Comparison of ENCODE assay signal across 12 mouse cellular contexts in genomic region chr2:144003544-144003943, GRCm38 (mm10). TPM values are rescaled to one million over a fixed set of nuclear protein-coding genes. Genes with fewer than 3 reads are reported as not detected.
A peak's percentile ranks its signal among the peaks of the same experiment; 100 is the strongest.
DNase-seq lines count a peak whose midpoint lies in the region; ATAC-seq lines count a peak whose summit lies in the region.
"Had no signal": no experiment of that assay in that cellular context is flagged by ENCODE, and none has a peak within 500 bp of the region (broad histone marks: within the 10 kb centered on the region; RNA-seq: fewer than 3 reads in every experiment).

No protein-coding gene starts in this region.

- H3K27ac ChIP-seq in lung, embryonic 16.5 days (ENCODE audit: low read length): no peak overlapping the region
- H3K27ac ChIP-seq in limb, embryonic 10.5 days: no peak overlapping the region
- H3K27ac ChIP-seq: forebrain, embryonic 10.5 days had no signal

- WGBS in lung, embryonic 16.5 days: 23% methylated on average over 2 of the region's 2 CpGs
- 86% methylated on average over 2 of the region's 2 CpGs for WGBS in limb, embryonic 10.5 days

- H3K36me3 ChIP-seq in lung, embryonic 16.5 days (ENCODE audit: control insufficient read depth, insufficient read depth, low read length): no peaks in the 10 kb centered on the region; the same call in 1 of the 2 replicates
- peaks cover 7% of the 10 kb centered on the region for H3K36me3 ChIP-seq in limb, embryonic 10.5 days

- no peak overlapping the region for H3K4me2 ChIP-seq in lung, embryonic 16.5 days (ENCODE audit: low read depth, low read length)
- H3K4me2 ChIP-seq: liver, embryonic 11.5 days had no signal

- intact Hi-C loops in left cerebral cortex, postnatal 4 days (cut with DNase I): no loop called here
- intact Hi-C loops in left cerebral cortex, postnatal 36 days (cut with DNase I): no loop called here

- H3K27me3 ChIP-seq in lung, embryonic 16.5 days (ENCODE audit: control insufficient read depth, insufficient read depth, low read depth, low read length): no peaks in the 10 kb centered on the region
- H3K27me3 ChIP-seq in limb, embryonic 10.5 days (ENCODE audit: low read depth, poor library complexity, severe bottlenecking): no peaks in the 10 kb centered on the region

- peaks cover 44% of the 10 kb centered on the region for H3K4me1 ChIP-seq in lung, embryonic 16.5 days (replicated peaks; ENCODE audit: control insufficient read depth, insufficient read depth, low read length)
- 0 out of 2 replicates have a peak, but pooled peaks cover 3% of the 10 kb centered on the region for H3K4me1 ChIP-seq in limb, embryonic 10.5 days

- no peak overlapping the region for H3K4me3 ChIP-seq in lung, embryonic 16.5 days (ENCODE audit: low read length)
- H3K4me3 ChIP-seq in limb, embryonic 10.5 days: no peak overlapping the region
- H3K4me3 ChIP-seq: forebrain, embryonic 10.5 days had no signal

- ATAC-seq in lung, embryonic 16.5 days (ENCODE audit: low read depth): 0 out of 2 replicates have a peak, but pooled peaks have one; percentile 16
- ATAC-seq: midbrain, embryonic 16.5 days had no signal

- DNase-seq in cerebellum, postnatal 14 days: peak; percentile 54 to 74
- no peak for DNase-seq in cerebellum, adult 9-11 months
- peak; percentile 76 for DNase-seq in left cerebral cortex, postnatal 4 days
- no peak for DNase-seq in left cerebral cortex, postnatal 36 days (ENCODE audit: low spot score in 2 of 2)
- DNase-seq in adipocyte (ENCODE audit: low spot score): peak; percentile 87
- no peak for DNase-seq in limb, embryonic 10.5 days (ENCODE audit: low spot score)
- no peak for DNase-seq in gastrocnemius, adult 18-20 months (ENCODE audit: low spot score)
- DNase-seq: layer of hippocampus, adult 9-11 months had no signal

- no peaks in the 10 kb centered on the region for H3K9me3 ChIP-seq in lung, embryonic 16.5 days (ENCODE audit: control insufficient read depth, low read length)
- H3K9me3 ChIP-seq in limb, embryonic 10.5 days (replicated peaks): no peaks in the 10 kb centered on the region
- H3K9me3 ChIP-seq: forebrain, embryonic 10.5 days had no signal

- no peak overlapping the region for H3K9ac ChIP-seq in lung, embryonic 16.5 days (ENCODE audit: low read length)

RNA-seq across cellular contexts. Expression of gene Rrbp1, which starts 7.5 kb away (rescaled TPM):
- total RNA-seq in left cerebral cortex, postnatal 4 days (2021): 10 to 100 TPM; 82.5 to 83.9 TPM
- total RNA-seq in left cerebral cortex, postnatal 36 days (2021): 10 to 100 TPM; 65.1 to 71.8 TPM
- polyA plus RNA-seq in lung, embryonic 16.5 days (2015; fragmentation: Nextera tagmentation; extraction: Ambion mirVana): 78.3 and 80.8 TPM in 2 replicates
- polyA plus RNA-seq in limb, embryonic 10.5 days (2016; fragmentation: Nextera tagmentation; extraction: Ambion mirVana): 52.7 and 63.9 TPM in 2 replicates
- total RNA-seq in gastrocnemius, adult 18-20 months (2021): 10 to 100 TPM; 32.0 to 39.3 TPM

RNA-seq across cellular contexts. Expression of gene Banf2, which starts 29.3 kb away (rescaled TPM):
- total RNA-seq in left cerebral cortex, postnatal 4 days (2021): not detected
- not detected for total RNA-seq in left cerebral cortex, postnatal 36 days (2021)
- not detected in 2 replicates for polyA plus RNA-seq in lung, embryonic 16.5 days (2015; fragmentation: Nextera tagmentation; extraction: Ambion mirVana)
- polyA plus RNA-seq in limb, embryonic 10.5 days (2016; fragmentation: Nextera tagmentation; extraction: Ambion mirVana): not detected in 2 replicates
- not detected for total RNA-seq in gastrocnemius, adult 18-20 months (2021)
- polyA plus RNA-seq: forebrain, embryonic 10.5 days; liver, embryonic 11.5 days; midbrain, embryonic 16.5 days had no signal

Comparison
In these comparisons a context has a peak if more than half of its experiments do, and no peak if none do; other contexts are left out.
1. DNase-seq: peak in cerebellum, postnatal 14 days (2 of 2), left cerebral cortex, postnatal 4 days (single experiment) and adipocyte (single experiment); none in cerebellum, adult 9-11 months (single experiment), left cerebral cortex, postnatal 36 days (0 of 2), limb, embryonic 10.5 days (single experiment) and gastrocnemius, adult 18-20 months (single experiment).